Mouse (Mus musculus) hindbrain, embryonic 15.5 days (tissue): ENCODE results near the gene Thnsl2. TPM values are rescaled to one million over a fixed set of nuclear protein-coding genes. Genes with fewer than 3 reads are reported as not detected.

Source experiments
- ATAC-seq: fragments of 200-750 bp; cut with Nextera tagmentation; 2 replicates; pipeline ENCODE4 v1.8.0; 2017; ENCODE audit warnings: low read depth, moderate number of reproducible peaks, moderate TSS enrichment; ENCODE audit not compliant: low FRiP score
- H3K27ac ChIP-seq: fragments of 300-500 bp; sonication (generic); replicated peaks from 2 replicates; pipeline ENCODE4 v1.5.1; 2015; ENCODE audit warnings: mild to moderate bottlenecking, inconsistent platforms
- H3K27me3 ChIP-seq: fragments of 300-500 bp; sonication (generic); 2 replicates; pipeline ENCODE4 v1.6.1; 2015; ENCODE audit warnings: control low read depth, inconsistent platforms
- H3K36me3 ChIP-seq: fragments of 300-500 bp; sonication (generic); 2 replicates; pipeline ENCODE4 v1.6.1; 2015; ENCODE audit warnings: control low read depth, inconsistent platforms
- H3K4me1 ChIP-seq: fragments of 300-500 bp; sonication (generic); replicated peaks from 2 replicates; pipeline ENCODE4 v1.6.1; 2015; ENCODE audit warnings: control low read depth, inconsistent platforms
- H3K4me2 ChIP-seq: fragments of 300-500 bp; sonication (generic); 2 replicates; pipeline ENCODE4 v1.6.1; 2015; ENCODE audit warnings: moderate library complexity, mild to moderate bottlenecking, inconsistent platforms
- H3K4me3 ChIP-seq: fragments of 300-500 bp; sonication (generic); 2 replicates; pipeline ENCODE4 v1.5.1; 2015; ENCODE audit warnings: mild to moderate bottlenecking, inconsistent platforms
- H3K9ac ChIP-seq: fragments of 300-500 bp; sonication (generic); 2 replicates; pipeline ENCODE4 v1.6.1; 2015; ENCODE audit warnings: inconsistent platforms
- H3K9me3 ChIP-seq: fragments of 300-500 bp; sonication (generic); 2 replicates; pipeline ENCODE4 v1.6.1; 2016; ENCODE audit warnings: control low read depth, inconsistent platforms
- WGBS: fragments of 180-500 bp; shearing (Covaris S2); methylation state at CpG from one replicate; pipeline ENCODE4 v1.1.7; 2015; 5-methylcytosine and 5-hydroxymethylcytosine counted together
- polyA plus RNA-seq: library from polyadenylated mRNA; unstranded; fragments of >200 nt; fragmentation: Nextera tagmentation; extraction: Ambion mirVana; gene quantifications from 2 replicates; pipeline ENCODE4 v1.2.1, GENCODE M21; 2015

The Thnsl2 gene
- polyA plus RNA-seq, 1 experiment from 2014 or later = 4.5 TPM

GRCm38 (mm10) chr6:71129071-71129470 is 15.2 kb downstream of the Thnsl2 start:
- no peak overlapping the region for H3K27ac ChIP-seq
- 55% methylated on average over 4 of the region's 4 CpGs for WGBS
- H3K4me3 ChIP-seq = no peak overlapping the region
- H3K27me3 ChIP-seq = no peaks in the 10 kb centered on the region
- no peak for ATAC-seq
- no peaks in the 10 kb centered on the region for H3K9me3 ChIP-seq
- no peak overlapping the region for H3K4me2 ChIP-seq
- no peak overlapping the region for H3K9ac ChIP-seq
- no peaks in the 10 kb centered on the region for H3K4me1 ChIP-seq
- no peaks in the 10 kb centered on the region for H3K36me3 ChIP-seq

DNA sequence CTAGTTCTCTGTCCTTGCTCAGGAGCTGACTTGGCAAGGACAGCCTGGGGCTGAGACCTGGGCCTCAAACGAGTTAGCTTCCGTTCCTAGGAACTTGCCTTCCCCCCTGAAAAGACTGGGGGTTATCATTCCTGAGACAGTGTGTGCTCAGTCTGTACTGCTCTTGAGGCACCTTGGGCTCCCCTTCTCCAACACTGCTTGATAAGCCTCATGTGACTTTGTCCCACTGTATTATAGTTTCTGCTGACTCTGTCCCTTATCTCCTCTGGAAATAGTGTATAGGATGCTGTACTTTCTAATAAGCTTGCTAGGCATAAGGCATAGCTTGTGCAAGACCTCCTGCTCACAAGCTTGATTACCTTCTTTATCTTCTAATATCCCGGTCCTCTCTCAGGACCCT is 17.9 kb downstream of the Thnsl2 start:
- Histone ChIP-seq H3K4me1 (no peaks in the 10 kb centered on the region), H3K9ac (no peak overlapping the region), H3K4me2 (no peak overlapping the region), H3K27me3 (no peaks in the 10 kb centered on the region), H3K27ac (no peak overlapping the region), H3K36me3 (no peaks in the 10 kb centered on the region), H3K9me3 (no peaks in the 10 kb centered on the region), H3K4me3 (no peak overlapping the region)
- no peak for ATAC-seq
- 68% methylated on average over 3 of the region's 3 CpGs for WGBS

GRCm38 (mm10) chr6:71125043-71125893 is 19.0 kb downstream of the Thnsl2 start:
- 9% methylated on average over 3 of the region's 3 CpGs for WGBS

DNA sequence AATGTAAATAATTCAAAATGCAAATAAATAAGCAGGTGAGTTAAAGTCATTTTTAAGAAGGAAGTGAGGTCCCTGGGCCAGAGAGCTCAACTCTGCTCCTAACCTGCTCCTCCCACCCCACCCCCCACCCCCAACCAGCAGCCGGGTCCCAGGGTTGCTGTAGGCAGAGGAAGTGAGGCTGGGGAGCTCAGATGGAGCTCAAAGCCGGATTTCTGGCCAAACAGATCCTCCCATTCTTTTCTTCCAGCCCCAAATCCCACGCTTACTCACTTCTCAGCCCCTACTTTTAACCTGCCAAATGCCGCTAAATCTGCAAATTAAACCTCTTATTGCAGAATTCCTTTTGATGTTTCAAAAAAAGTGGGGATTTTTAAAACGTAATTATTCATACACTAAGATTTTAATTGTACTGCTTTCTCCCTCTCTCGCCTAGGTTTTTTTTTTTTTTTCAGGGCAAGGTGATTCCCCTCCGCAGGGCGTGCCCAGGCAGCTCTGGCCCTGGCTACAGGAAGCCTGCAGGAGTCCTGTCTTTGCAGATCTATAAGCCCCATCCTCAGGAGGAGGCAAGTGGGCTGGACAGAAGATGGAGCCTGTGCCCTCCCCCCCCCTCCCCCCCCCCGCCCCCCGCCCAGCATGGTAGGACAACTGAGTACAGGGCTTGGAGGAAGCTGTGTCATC is 24.5 kb downstream of the Thnsl2 start:
- WGBS = 27% methylated on average over 8 of the region's 10 CpGs

More at GRCm38 (mm10) chr6:71125043-71125893, 19.0 kb downstream of the Thnsl2 start:
- H3K4me2 ChIP-seq = no peak overlapping the region
- no peaks in the 10 kb centered on the region for H3K27me3 ChIP-seq
- no peak overlapping the region for H3K9ac ChIP-seq
- no peaks in the 10 kb centered on the region for H3K4me1 ChIP-seq
- no peak overlapping the region for H3K4me3 ChIP-seq
- peak; percentile 66; the same call in 1 of the 2 replicates for ATAC-seq
- H3K9me3 ChIP-seq = no peaks in the 10 kb centered on the region
- no peak overlapping the region for H3K27ac ChIP-seq
- no peaks in the 10 kb centered on the region for H3K36me3 ChIP-seq

GRCm38 (mm10) chr6:71111419-71112113 is 32.7 kb downstream of the Thnsl2 start:
- 69% methylated on average over 11 of the region's 11 CpGs for WGBS
- H3K4me3 ChIP-seq = no peak overlapping the region
- H3K27me3 ChIP-seq = no peaks in the 10 kb centered on the region
- H3K27ac ChIP-seq = no peak overlapping the region
- ATAC-seq = no peak
- H3K36me3 ChIP-seq = no peaks in the 10 kb centered on the region
- no peak overlapping the region for H3K9ac ChIP-seq
- H3K4me1 ChIP-seq = no peaks in the 10 kb centered on the region
- H3K9me3 ChIP-seq = no peaks in the 10 kb centered on the region
- no peak overlapping the region for H3K4me2 ChIP-seq

More for the DNA sequence above, 24.5 kb downstream of the Thnsl2 start:
- H3K4me3 ChIP-seq = no peak overlapping the region
- no peaks in the 10 kb centered on the region for H3K9me3 ChIP-seq
- no peak for ATAC-seq
- H3K4me1 ChIP-seq = no peaks in the 10 kb centered on the region
- no peak overlapping the region for H3K27ac ChIP-seq
- H3K9ac ChIP-seq = no peak overlapping the region
- H3K27me3 ChIP-seq = no peaks in the 10 kb centered on the region
- H3K36me3 ChIP-seq = no peaks in the 10 kb centered on the region
- H3K4me2 ChIP-seq = no peak overlapping the region

- no peak overlapping the region for H3K27ac ChIP-seq
- H3K9me3 ChIP-seq = no peaks in the 10 kb centered on the region
- ATAC-seq = no peak
- no peak overlapping the region for H3K4me3 ChIP-seq
- 77% methylated on average over 19 of the region's 19 CpGs for WGBS
- no peaks in the 10 kb centered on the region for H3K36me3 ChIP-seq
- H3K27me3 ChIP-seq = no peaks in the 10 kb centered on the region
- H3K4me2 ChIP-seq = no peak overlapping the region
- H3K4me1 ChIP-seq = no peaks in the 10 kb centered on the region
- no peak overlapping the region for H3K9ac ChIP-seq
These were observed 37.9 kb downstream of the Thnsl2 start for GRCm38 (mm10) chr6:71106170-71106945.

- ATAC-seq = no peak
- no peaks in the 10 kb centered on the region for H3K9me3 ChIP-seq
- no peaks in the 10 kb centered on the region for H3K27me3 ChIP-seq
- no peak overlapping the region for H3K4me3 ChIP-seq
- H3K4me1 ChIP-seq = no peaks in the 10 kb centered on the region
- no peaks in the 10 kb centered on the region for H3K36me3 ChIP-seq
- H3K27ac ChIP-seq = no peak overlapping the region
- no peak overlapping the region for H3K9ac ChIP-seq
- 82% methylated on average over 3 of the region's 3 CpGs for WGBS
- no peak overlapping the region for H3K4me2 ChIP-seq
These were observed 48.1 kb downstream of the Thnsl2 start for GRCm38 (mm10) chr6:71096126-71096525.

- Histone ChIP-seq H3K36me3 (no peaks in the 10 kb centered on the region), H3K4me1 (no peaks in the 10 kb centered on the region), H3K4me2 (no peak overlapping the region), H3K27me3 (no peaks in the 10 kb centered on the region), H3K9ac (no peak overlapping the region), H3K4me3 (no peak overlapping the region), H3K27ac (no peak overlapping the region), H3K9me3 (no peaks in the 10 kb centered on the region)
- ATAC-seq = 0 out of 2 replicates have a peak, but pooled peaks have one; percentile 71
- WGBS = 64% methylated on average over 5 of the region's 5 CpGs
These were observed 49.5 kb downstream of the Thnsl2 start for GRCm38 (mm10) chr6:71094693-71095092.

- H3K36me3 ChIP-seq = no peaks in the 10 kb centered on the region
- no peak overlapping the region for H3K4me2 ChIP-seq
- WGBS = 90% methylated on average over 6 of the region's 6 CpGs
- H3K4me3 ChIP-seq = no peak overlapping the region
- no peak for ATAC-seq
- H3K4me1 ChIP-seq = no peaks in the 10 kb centered on the region
- no peak overlapping the region for H3K9ac ChIP-seq
- no peak overlapping the region for H3K27ac ChIP-seq
- no peaks in the 10 kb centered on the region for H3K9me3 ChIP-seq
- H3K27me3 ChIP-seq = no peaks in the 10 kb centered on the region
These were observed 50.6 kb downstream of the Thnsl2 start for GRCm38 (mm10) chr6:71093686-71094085.

GRCm38 (mm10) chr6:71090475-71090874 is 53.8 kb downstream of the Thnsl2 start:
- no peak for ATAC-seq
- WGBS = 93% methylated on average over 5 of the region's 5 CpGs

DNA sequence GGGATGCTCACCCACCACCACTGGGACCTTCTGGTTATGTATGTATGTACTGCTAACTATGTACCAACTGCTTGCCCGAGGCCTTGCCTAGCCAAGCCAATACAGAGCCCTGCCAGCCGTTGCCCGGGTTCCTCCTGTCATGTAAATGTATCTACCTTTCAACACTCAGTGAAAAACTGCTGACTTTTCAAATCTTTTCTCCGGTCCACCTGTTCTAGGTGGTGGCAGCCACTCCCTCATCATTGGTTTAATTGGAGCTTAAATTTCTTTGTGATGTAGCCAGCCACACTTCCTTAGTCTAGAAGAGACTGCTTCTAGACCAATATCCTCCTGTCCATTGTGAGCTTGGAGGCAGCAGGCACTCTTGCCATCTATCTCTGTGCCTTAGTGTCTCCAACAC is 54.5 kb downstream of the Thnsl2 start:
- H3K9ac ChIP-seq = no peak overlapping the region
- H3K27ac ChIP-seq = no peak overlapping the region
- no peaks in the 10 kb centered on the region for H3K36me3 ChIP-seq
- H3K4me3 ChIP-seq = no peak overlapping the region
- 0 out of 2 replicates have a peak, but pooled peaks cover 5% of the 10 kb centered on the region for H3K9me3 ChIP-seq
- 84% methylated on average over 4 of the region's 4 CpGs for WGBS
- no peak overlapping the region for H3K4me2 ChIP-seq
- no peaks in the 10 kb centered on the region for H3K27me3 ChIP-seq
- no peaks in the 10 kb centered on the region for H3K4me1 ChIP-seq
- ATAC-seq = no peak

More at GRCm38 (mm10) chr6:71090475-71090874, 53.8 kb downstream of the Thnsl2 start:
- no peaks in the 10 kb centered on the region for H3K36me3 ChIP-seq
- H3K4me3 ChIP-seq = no peak overlapping the region
- H3K9me3 ChIP-seq = 0 out of 2 replicates have a peak, but pooled peaks cover 5% of the 10 kb centered on the region
- H3K4me1 ChIP-seq = no peaks in the 10 kb centered on the region
- H3K27me3 ChIP-seq = no peaks in the 10 kb centered on the region
- H3K27ac ChIP-seq = no peak overlapping the region
- H3K4me2 ChIP-seq = no peak overlapping the region
- no peak overlapping the region for H3K9ac ChIP-seq
